Mouse (Mus musculus) layer of hippocampus, postnatal 10 days (tissue): Measurements from ENCODE around the gene Polk. TPM values are rescaled to one million over a fixed set of nuclear protein-coding genes. Genes with fewer than 3 reads are reported as not detected.

ENCODE experiments used
- DNase-seq, 2 experiments: peaks; one replicate each; pipeline ENCODE4 v3.0.0; 2021; ENCODE audit warnings: low spot score in 2 of 2
- total RNA-seq, 2 experiments: library from RNA; stranded (reverse); gene quantifications; 2 replicates each; pipeline ENCODE4 v1.2.3; 2021

The Polk gene
- total RNA-seq, 2 experiments from 2014 or later = 9.8 to 10.2 TPM

DNA sequence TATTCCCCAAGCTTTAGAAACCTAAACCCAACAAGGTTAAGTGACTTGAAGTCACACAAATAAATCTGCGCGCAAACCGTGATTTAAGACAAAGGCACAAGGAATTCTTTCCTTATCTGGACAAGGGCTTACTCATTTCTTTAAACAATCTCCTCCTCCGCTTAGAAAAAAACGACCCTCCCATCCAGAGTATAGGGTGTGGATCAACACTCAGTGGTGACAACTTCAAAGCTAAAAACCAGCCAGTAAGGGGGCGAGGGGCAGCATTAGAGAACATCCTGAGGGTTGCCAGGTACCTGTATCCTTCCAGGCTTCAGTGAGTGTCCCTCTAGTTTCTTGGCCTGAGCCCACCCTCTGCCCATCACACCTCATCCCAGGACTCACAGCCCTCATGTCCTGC lies 71.8 kb downstream of the Polk start:
- DNase-seq = no peak

GRCm38 (mm10) chr13:96468678-96469077 lies 73.7 kb downstream of the Polk start:
- no peak for DNase-seq

- DNase-seq = no peak
These were observed 77.1 kb downstream of the Polk start for GRCm38 (mm10) chr13:96465315-96465714.

DNA sequence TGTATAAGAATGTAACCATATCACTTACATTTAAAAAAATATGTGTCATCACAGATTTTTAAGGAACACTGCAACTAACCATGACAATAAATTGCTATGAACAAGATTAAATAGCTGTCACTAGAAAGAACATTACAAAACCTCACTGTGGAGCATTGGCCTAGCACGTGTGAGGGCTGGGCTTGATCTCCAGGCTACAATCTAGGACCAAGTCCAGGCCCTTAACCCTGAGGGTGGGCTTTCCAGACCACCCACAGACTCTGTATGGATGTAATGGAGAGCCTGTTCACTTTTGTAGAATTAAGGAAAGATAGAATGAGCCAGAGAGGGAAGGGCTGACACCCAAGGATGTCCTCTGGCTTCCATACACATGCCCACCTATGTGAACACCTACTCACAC lies 79.7 kb downstream of the Polk start:
- DNase-seq = no peak

GRCm38 (mm10) chr13:96458606-96459005 lies 83.8 kb downstream of the Polk start:
- DNase-seq = no peak

DNA sequence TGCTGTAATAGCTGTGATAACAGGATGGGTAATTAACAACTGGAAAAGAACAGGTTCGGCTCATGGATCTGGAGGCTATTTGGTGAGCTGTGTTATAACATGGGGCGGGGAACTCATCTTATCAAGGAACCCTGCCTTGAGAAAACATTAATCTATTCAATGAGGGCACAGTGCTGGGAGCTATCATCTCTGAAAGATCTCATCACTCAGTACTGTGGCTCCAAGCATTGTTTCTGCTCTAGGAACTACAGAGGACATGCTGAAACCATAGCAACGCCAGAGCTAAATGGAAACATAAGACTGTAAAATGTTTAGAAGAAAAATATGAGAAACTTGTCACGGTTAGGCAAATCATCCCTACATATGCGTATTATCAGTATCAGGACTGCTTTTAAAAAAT lies 84.4 kb downstream of the Polk start:
- DNase-seq = no peak

GRCm38 (mm10) chr13:96457566-96457965 lies 84.8 kb downstream of the Polk start:
- no peak for DNase-seq

GRCm38 (mm10) chr13:96454288-96454687 lies 88.1 kb downstream of the Polk start:
- DNase-seq = no peak

- no peak for DNase-seq
These were observed 89.8 kb downstream of the Polk start for GRCm38 (mm10) chr13:96452621-96453020.

DNA sequence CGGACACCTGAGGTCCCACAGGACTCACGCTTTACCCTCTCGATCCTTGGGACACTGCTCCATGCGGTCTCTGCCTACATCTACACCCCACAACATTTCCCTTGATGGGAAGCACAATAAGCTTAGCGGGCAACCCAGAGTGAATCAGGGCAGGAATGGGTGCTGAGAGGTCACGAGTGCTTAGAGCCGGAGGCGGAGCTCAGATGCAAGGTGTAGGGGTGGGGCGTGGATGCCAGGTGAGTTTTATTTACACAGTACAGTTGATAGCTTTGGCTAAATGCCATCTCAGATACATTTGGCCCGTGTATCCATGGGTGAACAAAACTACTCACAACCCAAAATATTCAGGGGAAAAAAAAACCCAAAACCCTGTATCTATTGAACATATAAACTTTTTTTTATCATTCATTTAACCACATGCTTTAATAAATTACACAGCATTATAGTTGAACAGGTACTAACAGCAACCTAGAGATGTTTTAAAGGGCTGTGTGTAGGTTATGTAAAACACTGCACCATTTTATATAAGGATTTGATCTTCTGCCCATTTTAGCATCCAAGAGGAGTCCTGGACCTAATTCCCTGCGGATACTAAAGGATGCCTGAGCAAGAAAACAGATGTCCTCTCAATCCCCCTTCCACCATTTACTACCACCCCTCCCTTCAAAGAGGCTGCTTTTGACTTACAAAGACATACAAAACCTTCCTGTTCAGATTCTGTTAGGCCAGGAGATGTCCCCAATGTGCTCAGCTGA lies 90.8 kb downstream of the Polk start:
- DNase-seq = no peak

GRCm38 (mm10) chr13:96450869-96451268 lies 91.5 kb downstream of the Polk start:
- no peak for DNase-seq

- DNase-seq = no peak
These were observed 92.0 kb downstream of the Polk start for GRCm38 (mm10) chr13:96450205-96450856.

- DNase-seq = no peak
These were observed 101.9 kb downstream of the Polk start for GRCm38 (mm10) chr13:96440436-96440835.

GRCm38 (mm10) chr13:96436921-96437320 lies 105.5 kb downstream of the Polk start:
- DNase-seq = no peak

- no peak for DNase-seq
These were observed 106.6 kb downstream of the Polk start for GRCm38 (mm10) chr13:96435793-96436192.

DNA sequence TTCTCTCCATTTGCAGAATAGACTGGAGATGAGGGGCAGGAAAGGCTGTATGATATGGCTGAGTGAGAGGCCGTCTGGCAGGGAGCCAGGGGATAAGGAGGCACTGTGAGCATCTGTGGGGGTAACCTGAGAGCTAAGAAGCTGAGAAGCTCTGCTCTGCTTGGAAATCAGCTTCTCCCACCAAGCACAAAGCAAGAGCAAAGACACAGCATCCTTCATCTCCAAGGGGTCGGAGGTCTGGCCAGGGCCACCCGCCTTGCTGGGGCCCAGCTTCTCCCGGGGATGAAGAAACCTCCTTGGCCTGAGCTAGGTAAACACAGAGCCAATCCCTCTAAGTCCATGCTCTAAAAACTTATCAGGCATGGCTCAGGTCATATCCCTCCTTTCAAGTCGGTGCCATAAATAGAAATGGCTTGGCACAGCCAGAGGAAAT lies 107.5 kb downstream of the Polk start:
- DNase-seq = no peak

GRCm38 (mm10) chr13:96433648-96434190 lies 108.7 kb downstream of the Polk start:
- no peak for DNase-seq

GRCm38 (mm10) chr13:96433041-96433440 lies 109.3 kb downstream of the Polk start:
- DNase-seq = no peak

DNA sequence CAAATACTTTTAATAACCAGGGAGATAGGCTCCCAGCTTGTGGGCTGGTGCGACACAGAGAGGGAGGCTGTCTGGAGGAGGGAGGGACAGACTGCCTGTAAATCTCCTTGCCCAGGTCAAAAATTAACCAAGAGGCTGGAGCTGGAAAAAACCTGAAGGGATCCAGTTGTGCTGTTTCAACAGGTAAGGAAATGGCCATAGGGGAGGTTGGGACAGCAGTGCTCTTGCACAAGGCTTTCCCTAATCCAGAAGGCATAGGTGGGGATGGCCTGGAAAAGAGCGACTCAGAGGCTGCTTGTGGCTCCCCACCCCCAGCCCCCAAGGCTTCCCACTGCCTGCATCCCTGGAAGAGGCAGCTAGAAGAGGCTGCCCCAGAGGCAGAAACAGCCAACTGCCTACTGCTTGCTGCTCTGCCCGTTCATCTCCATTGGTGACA lies 110.0 kb downstream of the Polk start:
- DNase-seq = no peak

DNA sequence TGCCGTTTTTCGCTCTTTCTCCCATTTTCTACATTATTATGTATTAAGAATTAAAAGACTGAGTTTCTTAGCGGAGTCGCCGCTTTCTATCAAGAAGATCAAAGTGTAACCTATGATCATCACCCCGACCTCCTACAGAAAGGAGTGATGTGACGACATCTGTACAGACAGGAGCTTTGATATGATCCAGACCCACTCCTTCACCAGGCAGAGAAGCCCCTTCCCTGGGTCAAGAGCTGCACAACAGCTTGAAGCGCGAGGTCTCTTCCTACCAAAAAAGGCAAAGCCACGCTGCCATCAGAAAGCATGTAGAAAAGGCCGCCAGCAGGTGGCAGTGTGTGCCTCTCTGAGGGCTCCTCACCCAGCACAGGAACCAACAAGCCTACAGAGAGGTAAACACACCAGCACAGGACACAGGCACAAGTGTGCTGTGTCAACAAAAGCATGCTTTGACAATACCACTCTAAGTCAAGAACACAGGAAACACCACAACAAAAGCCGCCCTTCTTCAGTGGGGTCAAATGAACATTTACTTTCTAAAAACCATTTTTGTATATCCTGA lies 110.7 kb downstream of the Polk start:
- DNase-seq = peak; percentile 89 to 93
